Mouse (Mus musculus): ENCODE measurements at regions not wholly inside any gene's neighbourhood (a gene's known extent, or its start where the extent isn't known, plus 50 kb on each side); places are given as distances from the start of the nearest gene placed in this dataset.

- TF ChIP-seq MAFK (IDR thresholded peaks at IDR 0.05; ENCODE audit: borderline replicate concordance, low read depth, low read length): no peak
- no peak for TF ChIP-seq CTCF (IDR thresholded peaks at IDR 0.05 in 2 of 3, conservative IDR thresholded peaks at IDR 0.05 in 1 of 3; ENCODE audit: control insufficient read depth in 1 of 3, insufficient read depth in 1 of 3, low read depth in 2 of 3, low read length in 3 of 3, poor library complexity in 1 of 3, severe bottlenecking in 1 of 3)
- TF ChIP-seq MAX (IDR thresholded peaks at IDR 0.05; ENCODE audit: low read length): no peak
- no peak for TF ChIP-seq EP300 (IDR thresholded peaks at IDR 0.05; ENCODE audit: low read depth in 1 of 2, low read length in 2 of 2)
Observed at GRCm38 (mm10) chr12:106567116-106567515, 557.1 kb downstream of the Vrk1 start.
